Mouse (Mus musculus): ENCODE results near the gene Dchs1. TPM values are rescaled to one million over a fixed set of nuclear protein-coding genes. Genes with fewer than 3 reads are reported as not detected.

Gene Dchs1
- polyA plus RNA-seq, 1 experiment = 5.0 TPM

GRCm38 (mm10) chr7:105767729-105768165 lies 19.7 kb downstream of the Dchs1 start:
- no peak for DNase-seq
- TF ChIP-seq POLR2A (IDR thresholded peaks at IDR 0.05; ENCODE audit: borderline replicate concordance, insufficient read depth, low read length) = no peak
- TF ChIP-seq CTCF (IDR thresholded peaks at IDR 0.05; ENCODE audit: borderline replicate concordance, insufficient read depth, low read depth, low read length) = no peak
- Histone ChIP-seq H3K4me1 (ENCODE audit: control insufficient read depth, insufficient read depth, low read length) (no peaks in the 10 kb centered on the region), H3K27me3 (ENCODE audit: control insufficient read depth, insufficient read depth, low read length) (no peaks in the 10 kb centered on the region), H3K4me3 (replicated peaks; ENCODE audit: insufficient read depth, low read depth, low read length) (no peak overlapping the region), H3K27ac (ENCODE audit: insufficient read depth, low read length) (no peak overlapping the region)
- 35% methylated on average over 6 of the region's 6 CpGs for WGBS

GRCm38 (mm10) chr7:105764331-105764730 lies 23.1 kb downstream of the Dchs1 start:
- H3K27ac ChIP-seq (ENCODE audit: insufficient read depth, low read length) = no peak overlapping the region
- DNase-seq = no peak
- 45% methylated on average over 11 of the region's 11 CpGs for WGBS
- H3K4me3 ChIP-seq (replicated peaks; ENCODE audit: insufficient read depth, low read depth, low read length) = no peak overlapping the region
- TF ChIP-seq CTCF (IDR thresholded peaks at IDR 0.05; ENCODE audit: borderline replicate concordance, insufficient read depth, low read depth, low read length) (no peak), POLR2A (IDR thresholded peaks at IDR 0.05; ENCODE audit: borderline replicate concordance, insufficient read depth, low read length) (no peak)
- no peaks in the 10 kb centered on the region for H3K4me1 ChIP-seq (ENCODE audit: control insufficient read depth, insufficient read depth, low read length)
- H3K27me3 ChIP-seq (ENCODE audit: control insufficient read depth, insufficient read depth, low read length) = no peaks in the 10 kb centered on the region

GRCm38 (mm10) chr7:105762517-105763270 lies 24.8 kb downstream of the Dchs1 start:
- Histone ChIP-seq H3K4me3 (replicated peaks; ENCODE audit: insufficient read depth, low read depth, low read length) (no peak overlapping the region), H3K27ac (ENCODE audit: insufficient read depth, low read length) (no peak overlapping the region), H3K27me3 (ENCODE audit: control insufficient read depth, insufficient read depth, low read length) (no peaks in the 10 kb centered on the region), H3K4me1 (ENCODE audit: control insufficient read depth, insufficient read depth, low read length) (no peaks in the 10 kb centered on the region)
- DNase-seq = no peak
- WGBS = 62% methylated on average over 55 of the region's 55 CpGs
- TF ChIP-seq CTCF (IDR thresholded peaks at IDR 0.05; ENCODE audit: borderline replicate concordance, insufficient read depth, low read depth, low read length) (no peak), POLR2A (IDR thresholded peaks at IDR 0.05; ENCODE audit: borderline replicate concordance, insufficient read depth, low read length) (no peak)

- no peak overlapping the region for H3K4me3 ChIP-seq (replicated peaks; ENCODE audit: insufficient read depth, low read depth, low read length)
- no peak overlapping the region for H3K27ac ChIP-seq (ENCODE audit: insufficient read depth, low read length)
- 57% methylated on average over 51 of the region's 51 CpGs for WGBS
- H3K27me3 ChIP-seq (ENCODE audit: control insufficient read depth, insufficient read depth, low read length) = no peaks in the 10 kb centered on the region
- no peak for DNase-seq
- TF ChIP-seq CTCF (IDR thresholded peaks at IDR 0.05; ENCODE audit: borderline replicate concordance, insufficient read depth, low read depth, low read length) = no peak
- TF ChIP-seq POLR2A (IDR thresholded peaks at IDR 0.05; ENCODE audit: borderline replicate concordance, insufficient read depth, low read length) = no peak
- H3K4me1 ChIP-seq (ENCODE audit: control insufficient read depth, insufficient read depth, low read length) = no peaks in the 10 kb centered on the region
Observed at GRCm38 (mm10) chr7:105761813-105762484, 25.5 kb downstream of the Dchs1 start.

- WGBS = 93% methylated on average over 10 of the region's 10 CpGs
- DNase-seq = no peak
- H3K4me3 ChIP-seq (replicated peaks; ENCODE audit: insufficient read depth, low read depth, low read length) = no peak overlapping the region
- no peaks in the 10 kb centered on the region; the same call in 1 of the 2 replicates for H3K4me1 ChIP-seq (ENCODE audit: control insufficient read depth, insufficient read depth, low read length)
- TF ChIP-seq CTCF (IDR thresholded peaks at IDR 0.05; ENCODE audit: borderline replicate concordance, insufficient read depth, low read depth, low read length) (no peak), POLR2A (IDR thresholded peaks at IDR 0.05; ENCODE audit: borderline replicate concordance, insufficient read depth, low read length) (no peak)
- H3K27ac ChIP-seq (ENCODE audit: insufficient read depth, low read length) = peak overlapping the region; percentile 0; the same call in 1 of the 2 replicates
- H3K27me3 ChIP-seq (ENCODE audit: control insufficient read depth, insufficient read depth, low read length) = no peaks in the 10 kb centered on the region
Observed at GRCm38 (mm10) chr7:105753281-105753680, 34.2 kb downstream of the Dchs1 start.

- TF ChIP-seq CTCF (IDR thresholded peaks at IDR 0.05; ENCODE audit: borderline replicate concordance, insufficient read depth, low read depth, low read length) (no peak), POLR2A (IDR thresholded peaks at IDR 0.05; ENCODE audit: borderline replicate concordance, insufficient read depth, low read length) (no peak)
- peak overlapping the region; percentile 0; the same call in 1 of the 2 replicates for H3K27ac ChIP-seq (ENCODE audit: insufficient read depth, low read length)
- no peaks in the 10 kb centered on the region for H3K27me3 ChIP-seq (ENCODE audit: control insufficient read depth, insufficient read depth, low read length)
- no peak overlapping the region for H3K4me3 ChIP-seq (replicated peaks; ENCODE audit: insufficient read depth, low read depth, low read length)
- peak; percentile 56 to 69 for DNase-seq
- no peaks in the 10 kb centered on the region; the same call in 1 of the 2 replicates for H3K4me1 ChIP-seq (ENCODE audit: control insufficient read depth, insufficient read depth, low read length)
- 7% methylated on average over 2 of the region's 2 CpGs for WGBS
Observed at GRCm38 (mm10) chr7:105752716-105753115, 34.7 kb downstream of the Dchs1 start.

- peak within 1 kb of the TSS; percentile 90 for H3K4me3 ChIP-seq (replicated peaks; ENCODE audit: insufficient read depth, low read depth, low read length)
- no peak for TF ChIP-seq CTCF (IDR thresholded peaks at IDR 0.05; ENCODE audit: borderline replicate concordance, insufficient read depth, low read depth, low read length)
- peak; percentile 84; the same call in 1 of the 2 replicates for TF ChIP-seq POLR2A (IDR thresholded peaks at IDR 0.05; ENCODE audit: borderline replicate concordance, insufficient read depth, low read length)
- peak; percentile 93 to 95 for DNase-seq
- H3K4me1 ChIP-seq (ENCODE audit: control insufficient read depth, insufficient read depth, low read length) = no peaks in the 10 kb centered on the region; the same call in 1 of the 2 replicates
- peak within 1 kb of the TSS; percentile 83 for H3K27ac ChIP-seq (ENCODE audit: insufficient read depth, low read length)
- H3K27me3 ChIP-seq (ENCODE audit: control insufficient read depth, insufficient read depth, low read length) = no peaks in the 10 kb centered on the region
- 8% methylated on average over 20 of the region's 20 CpGs for WGBS
Observed at GRCm38 (mm10) chr7:105751491-105752433, 35.7 kb downstream of the Dchs1 start, which contains the start of gene Tpp1. TSS of gene Tpp1 (minus strand) at chr7:105752235.

All from cerebellum, adult 2 months (tissue).